Mouse (Mus musculus) urinary bladder, adult 2 months (tissue): Measurements from ENCODE around the gene Elmo1. TPM values are rescaled to one million over a fixed set of nuclear protein-coding genes. Genes with fewer than 3 reads are reported as not detected.

Source experiments
- DNase-seq: peaks from one replicate; pipeline ENCODE4 v3.0.0; 2022; ENCODE audit warnings: low spot score
- polyA plus RNA-seq: library from polyadenylated mRNA; depleted of rRNA; stranded (reverse); fragments of >200 nt; gene quantifications from 2 replicates; pipeline ENCODE4 v1.2.3, GENCODE M21; 2012

The Elmo1 gene
- polyA plus RNA-seq, 1 experiment = 9.8 TPM

GRCm38 (mm10) chr13:20207126-20207525, 116.7 kb downstream of the Elmo1 start:
- DNase-seq = no peak

- no peak for DNase-seq
Measured at GRCm38 (mm10) chr13:20207950-20208642, 117.7 kb downstream of the Elmo1 start.

GRCm38 (mm10) chr13:20208867-20209266, 118.5 kb downstream of the Elmo1 start:
- DNase-seq = no peak

GRCm38 (mm10) chr13:20211780-20212179, 121.4 kb downstream of the Elmo1 start:
- no peak for DNase-seq

GRCm38 (mm10) chr13:20212665-20213064, 122.3 kb downstream of the Elmo1 start:
- no peak for DNase-seq

GRCm38 (mm10) chr13:20213861-20214260, 123.5 kb downstream of the Elmo1 start:
- DNase-seq = no peak

- no peak for DNase-seq
Measured at GRCm38 (mm10) chr13:20217453-20218090, 127.2 kb downstream of the Elmo1 start.

GRCm38 (mm10) chr13:20218126-20218525, 127.7 kb downstream of the Elmo1 start:
- no peak for DNase-seq

- DNase-seq = no peak
Measured at GRCm38 (mm10) chr13:20220414-20220813, 130.0 kb downstream of the Elmo1 start.

GRCm38 (mm10) chr13:20227923-20228705, 137.7 kb downstream of the Elmo1 start:
- no peak for DNase-seq

- no peak for DNase-seq
Measured at GRCm38 (mm10) chr13:20231837-20232728, 141.7 kb downstream of the Elmo1 start.

- no peak for DNase-seq
Measured at GRCm38 (mm10) chr13:20233707-20234106, 143.3 kb downstream of the Elmo1 start.

GRCm38 (mm10) chr13:20237615-20238014, 147.2 kb downstream of the Elmo1 start:
- DNase-seq = no peak

GRCm38 (mm10) chr13:20238146-20238545, 147.8 kb downstream of the Elmo1 start:
- DNase-seq = no peak

- no peak for DNase-seq
Measured at GRCm38 (mm10) chr13:20238743-20239142, 148.3 kb downstream of the Elmo1 start.

GRCm38 (mm10) chr13:20250069-20250668, 159.8 kb downstream of the Elmo1 start:
- no peak for DNase-seq

GRCm38 (mm10) chr13:20254911-20255310, 164.5 kb downstream of the Elmo1 start:
- DNase-seq = no peak

GRCm38 (mm10) chr13:20255380-20255779, 165.0 kb downstream of the Elmo1 start:
- no peak for DNase-seq

GRCm38 (mm10) chr13:20256613-20257012, 166.2 kb downstream of the Elmo1 start:
- no peak for DNase-seq

GRCm38 (mm10) chr13:20257562-20258525, 167.4 kb downstream of the Elmo1 start:
- DNase-seq = no peak
